Mouse (Mus musculus) stomach, postnatal 0 days (tissue): ENCODE results near the gene Stoml2. TPM values are rescaled to one million over a fixed set of nuclear protein-coding genes. Genes with fewer than 3 reads are reported as not detected.

Source experiments
- ATAC-seq: fragments of 200-750 bp; cut with Nextera tagmentation; 2 replicates; pipeline ENCODE4 v1.8.0; 2017; ENCODE audit not compliant: low FRiP score, low TSS enrichment
- DNase-seq: peaks from one replicate; pipeline ENCODE4 v3.0.0-alpha.2; 2016; ENCODE audit warnings: low spot score
- H3K27ac ChIP-seq: fragments of 300-500 bp; sonication (generic); replicated peaks from 2 replicates; pipeline ENCODE4 v1.5.1; 2014; ENCODE audit warnings: mild to moderate bottlenecking, control low read depth
- H3K27me3 ChIP-seq: fragments of 300-500 bp; sonication (generic); 2 replicates; pipeline ENCODE4 v1.6.1; 2014; ENCODE audit warnings: low read length; ENCODE audit not compliant: control insufficient read depth, insufficient read depth
- H3K36me3 ChIP-seq: fragments of 300-500 bp; sonication (generic); 2 replicates; pipeline ENCODE4 v1.6.1; 2014; ENCODE audit warnings: low read length, mixed read lengths; ENCODE audit not compliant: control insufficient read depth, insufficient read depth
- H3K4me1 ChIP-seq: fragments of 300-500 bp; sonication (generic); replicated peaks from 2 replicates; pipeline ENCODE4 v1.6.1; 2014; ENCODE audit warnings: antibody characterized with exemption; ENCODE audit not compliant: control insufficient read depth, insufficient read depth
- H3K4me2 ChIP-seq: fragments of 300-500 bp; sonication (generic); replicated peaks from 2 replicates; pipeline ENCODE4 v1.6.1; 2014; ENCODE audit warnings: low read depth, mild to moderate bottlenecking, control low read depth, moderate library complexity
- H3K4me3 ChIP-seq: fragments of 300-500 bp; sonication (generic); 2 replicates; pipeline ENCODE4 v1.5.1; 2014; ENCODE audit warnings: low read depth, low read length, control low read depth
- H3K9ac ChIP-seq: fragments of 300-500 bp; sonication (generic); 2 replicates; pipeline ENCODE4 v1.6.1; 2014; ENCODE audit warnings: mild to moderate bottlenecking, low read length, control low read depth, mixed read lengths
- H3K9me3 ChIP-seq: fragments of 300-500 bp; sonication (generic); 2 replicates; pipeline ENCODE4 v1.6.1; 2016; ENCODE audit warnings: low read length; ENCODE audit not compliant: control insufficient read depth
- CTCF ChIP-seq: IDR thresholded peaks from 2 replicates; pipeline ENCODE4 v1.5.1; 2016; ENCODE audit warnings: antibody characterized with exemption, low read depth, mild to moderate bottlenecking, moderate library complexity
- EP300 ChIP-seq: optimal IDR thresholded peaks from 2 replicates; pipeline ENCODE3; 2016; ENCODE audit warnings: antibody characterized with exemption
- WGBS: fragments of 180-500 bp; shearing (Covaris S2); extraction: QIAGEN DNeasy Blood & Tissue Kit; methylation state at CpG from one replicate; pipeline ENCODE4 v1.1.7; 2014; 5-methylcytosine and 5-hydroxymethylcytosine counted together
- polyA plus RNA-seq: library from polyadenylated mRNA; unstranded; fragments of >200 nt; fragmentation: Nextera tagmentation; extraction: Ambion mirVana; gene quantifications from 2 replicates; pipeline ENCODE4 v1.2.1, GENCODE M21; 2015

The Stoml2 gene
- polyA plus RNA-seq, 1 experiment from 2014 or later: 151 TPM

DNA sequence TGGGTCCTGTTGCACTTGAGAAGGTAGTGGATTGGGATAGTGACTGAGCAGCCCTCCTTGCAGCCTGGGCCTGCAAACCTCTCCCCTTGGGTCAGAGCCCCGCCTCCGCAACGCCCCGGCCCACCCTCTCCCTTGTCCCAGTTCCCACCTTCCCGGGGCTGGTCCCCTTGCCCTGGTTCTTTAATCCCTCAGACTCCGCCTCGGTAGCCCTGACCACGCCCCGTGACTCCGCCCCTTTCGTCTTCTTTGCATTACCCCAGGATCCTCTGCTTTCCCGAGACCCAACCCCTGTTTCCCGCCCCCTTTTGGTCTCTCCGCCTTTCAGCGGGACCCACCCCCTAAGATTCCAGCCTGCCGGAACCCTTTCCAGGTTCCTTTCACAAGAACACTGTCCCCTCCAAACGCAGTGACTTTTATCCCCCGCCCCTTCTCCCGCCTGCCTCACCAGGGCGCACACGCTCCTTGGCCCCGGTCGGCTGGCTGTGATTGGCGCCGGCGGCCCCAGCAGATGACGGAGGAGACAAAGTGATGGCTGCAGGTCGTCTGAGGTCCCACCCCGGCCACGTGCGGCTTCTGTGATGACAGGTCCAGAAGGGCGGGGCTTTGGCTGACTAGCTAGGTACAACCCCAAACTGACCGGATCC, 14.3 kb upstream of the Stoml2 start, which contains the start of gene Fam214b:
Gene Fam214b, minus strand, starts transcription at position 562 of the 644 bp plus-strand sequence.
- H3K4me2 ChIP-seq: peak within 1 kb of the TSS; percentile 86
- no peaks in the 10 kb centered on the region for H3K36me3 ChIP-seq
- peak; percentile 16; the same call in 1 of the 2 replicates for TF ChIP-seq CTCF
- TF ChIP-seq EP300: no peak
- peak within 1 kb of the TSS; percentile 87 for H3K27ac ChIP-seq
- no peaks in the 10 kb centered on the region for H3K27me3 ChIP-seq
- peak; percentile 99 for DNase-seq
- no peaks in the 10 kb centered on the region for H3K9me3 ChIP-seq
- no peaks in the 10 kb centered on the region for H3K4me1 ChIP-seq
- 1% methylated on average over 31 of the region's 33 CpGs for WGBS
- H3K4me3 ChIP-seq: peak within 1 kb of the TSS; percentile 55
- H3K9ac ChIP-seq: peak within 1 kb of the TSS; percentile 54
- ATAC-seq: peak; percentile 92

DNA sequence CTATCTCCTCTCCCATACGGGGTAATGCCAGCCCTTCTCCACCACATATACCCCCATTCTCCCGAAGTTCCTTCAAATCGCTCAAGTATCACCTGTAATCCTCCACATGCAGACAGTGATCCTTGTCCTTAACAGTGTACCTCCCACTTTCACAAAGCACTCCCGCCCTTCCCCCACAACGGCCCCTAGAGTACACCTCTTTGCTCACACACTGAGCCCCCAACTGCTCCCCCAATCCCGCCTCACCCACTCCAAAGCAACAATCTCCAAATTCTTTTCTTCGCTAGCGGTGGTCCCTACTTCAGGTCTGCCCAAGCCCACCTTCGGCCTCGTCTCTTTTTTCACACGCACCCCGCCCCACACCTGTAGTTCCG, 13.8 kb upstream of the Stoml2 start:
- Histone ChIP-seq H3K27ac (peak overlapping the region; percentile 87), H3K9me3 (no peaks in the 10 kb centered on the region), H3K4me1 (no peaks in the 10 kb centered on the region), H3K4me2 (peak overlapping the region; percentile 86), H3K9ac (peak overlapping the region; percentile 52; the same call in 1 of the 2 replicates), H3K27me3 (no peaks in the 10 kb centered on the region), H3K4me3 (peak overlapping the region; percentile 55), H3K36me3 (no peaks in the 10 kb centered on the region)
- no peak for DNase-seq
- 0 out of 2 replicates have a peak, but pooled peaks have one; percentile 0 for ATAC-seq
- TF ChIP-seq CTCF (no peak), EP300 (no peak)
- 3% methylated on average over 13 of the region's 13 CpGs for WGBS

DNA sequence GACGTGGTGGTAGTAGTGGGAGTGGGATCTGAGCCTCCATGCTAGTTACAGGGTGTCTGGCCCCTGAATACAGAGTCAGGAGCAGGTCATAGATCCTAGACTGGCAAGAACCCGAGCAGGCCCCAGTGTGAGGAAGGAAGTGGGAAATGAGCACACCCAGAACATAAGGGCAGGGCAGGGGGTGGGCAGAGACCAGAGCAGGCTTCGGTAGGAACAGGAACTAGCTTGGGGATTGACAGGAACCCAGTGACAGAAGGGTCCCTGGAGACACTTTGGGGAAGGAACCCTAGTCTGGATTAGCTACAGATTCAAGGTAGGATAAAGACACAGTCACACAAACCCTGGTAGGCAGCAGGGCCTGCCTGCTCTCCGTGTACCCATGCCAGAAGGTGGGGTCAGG, 13.2 kb upstream of the Stoml2 start:
- Histone ChIP-seq H3K36me3 (no peaks in the 10 kb centered on the region), H3K27ac (peak overlapping the region; percentile 87), H3K9me3 (no peaks in the 10 kb centered on the region), H3K4me3 (peak overlapping the region; percentile 55), H3K9ac (peak overlapping the region; percentile 41), H3K4me1 (no peaks in the 10 kb centered on the region), H3K27me3 (no peaks in the 10 kb centered on the region), H3K4me2 (peak overlapping the region; percentile 86)
- 18% methylated on average over 4 of the region's 4 CpGs for WGBS
- ATAC-seq: no peak
- TF ChIP-seq CTCF (no peak), EP300 (no peak)
- peak; percentile 65 for DNase-seq

DNA sequence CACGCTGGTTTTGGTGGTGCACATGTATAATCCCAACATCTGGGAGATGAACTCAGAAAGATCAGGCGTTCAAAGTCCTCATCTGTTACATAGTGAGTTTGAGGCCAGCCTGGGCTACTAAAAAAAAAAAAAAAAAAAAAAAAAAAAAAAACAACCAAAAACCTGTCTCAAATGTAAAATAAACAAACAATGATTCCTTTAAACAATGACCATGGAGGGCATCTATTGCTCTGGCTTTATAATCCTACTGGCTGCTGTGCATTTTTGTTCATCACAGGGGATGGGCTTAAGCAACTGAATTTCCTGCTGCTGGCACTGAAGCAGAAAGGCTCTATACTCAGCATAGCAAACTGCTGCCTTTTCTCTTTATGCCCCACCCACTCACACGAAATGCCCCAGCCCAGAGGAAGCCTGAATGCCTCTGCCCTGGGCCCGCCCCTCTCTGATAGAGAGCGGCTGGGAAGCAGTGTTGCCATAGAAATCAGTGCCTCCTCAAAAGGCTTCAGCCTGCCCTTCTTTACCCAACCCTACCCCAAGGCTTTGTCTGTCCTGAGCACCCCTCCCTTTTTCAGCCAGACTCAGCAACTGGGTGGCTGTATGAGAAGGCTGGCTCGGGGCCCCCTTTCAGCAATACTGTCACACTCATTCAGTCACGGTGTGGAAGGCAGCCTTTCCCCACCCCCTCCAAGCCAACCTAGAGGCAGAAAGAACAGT, 12.3 kb upstream of the Stoml2 start:
- Histone ChIP-seq H3K9ac (0 out of 2 replicates have a peak overlapping the region, but pooled peaks have one; percentile 14), H3K27me3 (no peaks in the 10 kb centered on the region), H3K9me3 (no peaks in the 10 kb centered on the region), H3K4me2 (peak overlapping the region; percentile 86), H3K4me1 (no peaks in the 10 kb centered on the region), H3K36me3 (no peaks in the 10 kb centered on the region), H3K4me3 (no peak overlapping the region), H3K27ac (peak overlapping the region; percentile 87)
- DNase-seq (peak; percentile 79), ATAC-seq (peak; percentile 6; the same call in 1 of the 2 replicates)
- WGBS: 11% methylated on average over 7 of the region's 7 CpGs
- TF ChIP-seq CTCF (no peak), EP300 (no peak)

DNA sequence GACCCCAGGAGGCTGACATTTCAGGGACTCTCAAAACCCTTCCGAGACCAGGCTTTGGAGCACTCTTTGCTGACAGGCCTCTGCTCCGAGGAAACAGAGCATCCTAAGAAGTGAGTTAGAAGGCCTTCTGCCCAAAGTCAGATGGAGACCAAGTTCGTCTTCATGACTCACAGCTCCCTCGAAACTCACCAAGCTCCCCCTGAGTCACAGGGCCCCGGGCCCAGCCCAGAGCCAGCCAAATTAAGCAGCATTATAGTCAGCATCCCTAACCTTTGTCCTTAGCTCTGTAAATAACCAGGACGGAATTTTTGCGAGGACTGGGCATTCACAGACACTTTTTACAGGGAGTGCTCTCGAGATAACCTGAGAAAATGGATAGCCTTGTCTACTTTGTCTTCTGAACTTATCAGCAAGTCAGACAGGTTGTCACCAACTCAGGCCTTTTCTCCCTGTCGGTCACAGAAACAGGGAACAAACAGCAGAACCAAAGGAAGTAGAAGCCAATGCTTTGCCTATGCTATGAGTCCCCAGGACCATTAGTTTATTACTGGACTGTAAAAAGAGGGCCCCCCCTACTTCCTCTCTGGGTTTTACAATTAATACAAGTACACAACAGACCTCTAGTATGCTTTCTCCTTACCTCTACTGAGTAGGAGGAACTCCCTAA, 9.5 kb upstream of the Stoml2 start:
- no peaks in the 10 kb centered on the region for H3K4me1 ChIP-seq
- WGBS: 47% methylated on average over 9 of the region's 9 CpGs
- H3K27ac ChIP-seq: peak overlapping the region; percentile 46
- no peak overlapping the region for H3K4me3 ChIP-seq
- no peaks in the 10 kb centered on the region for H3K9me3 ChIP-seq
- H3K4me2 ChIP-seq: no peak overlapping the region
- no peak for TF ChIP-seq CTCF
- TF ChIP-seq EP300: no peak
- H3K9ac ChIP-seq: no peak overlapping the region
- H3K36me3 ChIP-seq: peaks cover 1% of the 10 kb centered on the region; the same call in 1 of the 2 replicates
- DNase-seq: no peak
- ATAC-seq: no peak
- H3K27me3 ChIP-seq: no peaks in the 10 kb centered on the region
